In the genomic region with DNA sequence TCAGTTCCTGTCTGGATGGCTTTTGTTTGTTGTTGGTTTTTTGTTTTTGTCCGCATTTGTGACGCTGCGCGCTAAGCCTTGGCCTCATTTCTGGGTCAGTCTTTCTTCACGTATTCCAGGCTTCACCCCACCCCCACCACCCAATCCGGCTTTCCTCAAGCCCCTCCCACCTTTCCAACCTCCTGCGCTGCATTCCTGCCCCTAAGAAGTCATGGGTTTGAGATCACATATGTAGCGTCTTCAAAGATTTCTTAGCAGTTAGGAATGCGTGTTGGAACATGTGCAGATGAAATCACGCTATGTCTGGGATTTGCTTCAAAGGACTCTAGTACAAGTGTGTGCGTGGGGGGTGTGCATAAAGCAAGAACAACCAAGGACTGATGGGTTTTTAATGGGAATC, we compare ENCODE assay signal across 8 mouse cellular contexts. TPM values are rescaled to one million over a fixed set of nuclear protein-coding genes. Genes with fewer than 3 reads are reported as not detected.
DNase-seq lines count a peak whose midpoint lies in the region; ATAC-seq lines count a peak whose summit lies in the region.

No protein-coding gene starts in this region.

- H3K27me3 ChIP-seq in forebrain, embryonic 16.5 days (replicated peaks; ENCODE audit: control insufficient read depth, insufficient read depth, low read length): no peaks in the 10 kb centered on the region
- H3K27me3 ChIP-seq in liver, embryonic 15.5 days: no peaks in the 10 kb centered on the region

- WGBS in forebrain, embryonic 16.5 days: 8% methylated on average over 11 of the region's 11 CpGs
- WGBS in liver, embryonic 15.5 days (ENCODE audit: insufficient replicate concordance): 50% methylated on average over 11 of the region's 11 CpGs

- H3K4me2 ChIP-seq in forebrain, embryonic 16.5 days (ENCODE audit: low read length): peak overlapping the region; percentile 38
- peak overlapping the region; percentile 78 for H3K4me2 ChIP-seq in liver, embryonic 15.5 days

- H3K4me1 ChIP-seq in forebrain, embryonic 16.5 days (replicated peaks; ENCODE audit: control insufficient read depth, insufficient read depth, low read length): peaks cover 27% of the 10 kb centered on the region
- H3K4me1 ChIP-seq in liver, embryonic 15.5 days (replicated peaks): peaks cover 48% of the 10 kb centered on the region

- DNase-seq in gastrocnemius, adult 18-20 months (ENCODE audit: low spot score): peak; percentile 51
- DNase-seq in gastrocnemius, postnatal 25 days: no peak
- peak; percentile 32 for DNase-seq in ES-CJ7 (ENCODE audit: low read depth, low spot score)
- no peak for DNase-seq in urinary bladder, postnatal 4 days (ENCODE audit: low spot score in 2 of 2)
- DNase-seq in T-cell, adult 2 months (ENCODE audit: low spot score): no peak

- H3K9me3 ChIP-seq in forebrain, embryonic 16.5 days (ENCODE audit: control insufficient read depth, low read length): no peaks in the 10 kb centered on the region
- H3K9me3 ChIP-seq in liver, embryonic 15.5 days (replicated peaks): no peaks in the 10 kb centered on the region

- no peak overlapping the region for H3K27ac ChIP-seq in forebrain, embryonic 16.5 days (ENCODE audit: low read length)
- H3K27ac ChIP-seq in liver, embryonic 15.5 days (replicated peaks): peak overlapping the region; percentile 77

- peak overlapping the region; percentile 9 for H3K9ac ChIP-seq in forebrain, embryonic 16.5 days (replicated peaks; ENCODE audit: low read depth, low read length)
- H3K9ac ChIP-seq in liver, embryonic 15.5 days: 0 out of 2 replicates have a peak overlapping the region, but pooled peaks have one; percentile 44

- ATAC-seq in forebrain, embryonic 16.5 days: no peak
- ATAC-seq in liver, embryonic 15.5 days (ENCODE audit: insufficient read depth): no peak
- no peak for ATAC-seq in megakaryocyte progenitor cell, adult 5-6 weeks (replicated peaks; ENCODE audit: poor library complexity)

- no peaks in the 10 kb centered on the region for H3K36me3 ChIP-seq in forebrain, embryonic 16.5 days (ENCODE audit: control insufficient read depth, insufficient read depth)
- H3K36me3 ChIP-seq in liver, embryonic 15.5 days (replicated peaks): no peaks in the 10 kb centered on the region

- no peak overlapping the region; the same call in 1 of the 2 replicates for H3K4me3 ChIP-seq in forebrain, embryonic 16.5 days (replicated peaks; ENCODE audit: low read length)
- H3K4me3 ChIP-seq in liver, embryonic 15.5 days (replicated peaks): peak overlapping the region; percentile 50; the same call in 1 of the 2 replicates

RNA-seq across cellular contexts. Expression of gene Map2k6, which starts 50.3 kb away (rescaled TPM):
- total RNA-seq in gastrocnemius, adult 18-20 months (2021): 10 to 100 TPM; 39.2 to 49.0 TPM
- total RNA-seq in gastrocnemius, postnatal 25 days (2021): 10 to 100 TPM; 42.0 to 42.1 TPM
- 44.7 and 51.7 TPM in 2 replicates for polyA plus RNA-seq in forebrain, embryonic 16.5 days (2015; fragmentation: Nextera tagmentation; extraction: Ambion mirVana)
- polyA plus RNA-seq in liver, embryonic 15.5 days (2015; fragmentation: Nextera tagmentation; extraction: Ambion mirVana): 4.9 and 5.0 TPM in 2 replicates
- 10.4 and 12.7 TPM in 2 replicates for total RNA-seq in megakaryocyte progenitor cell, adult 5-6 weeks (2015)
- 13.8 and 16.7 TPM in 2 replicates for total RNA-seq in megakaryocyte progenitor cell, adult 5-6 weeks (2017)

Comparison
In these comparisons a context has a peak if more than half of its experiments do, and no peak if none do; other contexts are left out.
1. DNase-seq: peak in gastrocnemius, adult 18-20 months (single experiment) and ES-CJ7 (single experiment); none in gastrocnemius, postnatal 25 days (single experiment), urinary bladder, postnatal 4 days (0 of 2) and T-cell, adult 2 months (single experiment).